Mouse (Mus musculus): Measurements from ENCODE around the gene Rbks. TPM values are rescaled to one million over a fixed set of nuclear protein-coding genes. Genes with fewer than 3 reads are reported as not detected.

The Rbks gene
- polyA plus RNA-seq, 1 experiment from 2014 or later = 2.9 TPM

DNA sequence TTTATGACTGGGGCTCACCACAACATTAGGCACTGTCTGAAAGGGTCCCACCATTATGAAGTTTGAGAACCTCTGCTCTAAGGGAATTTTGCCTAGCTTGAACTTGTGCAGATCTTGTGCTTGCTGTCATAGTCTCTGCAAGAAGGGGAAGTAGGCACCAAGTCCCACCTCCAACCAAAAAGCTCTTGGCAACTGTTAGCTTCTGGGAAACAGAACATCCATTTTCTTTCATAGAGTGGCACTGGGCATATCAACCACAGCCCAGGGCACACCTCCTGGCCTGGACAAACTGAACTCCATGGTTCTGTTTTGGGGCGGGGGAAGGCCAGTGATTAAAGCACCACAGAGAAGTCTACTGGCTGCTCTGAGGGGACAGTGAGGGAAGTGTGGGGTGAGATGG is 86.2 kb downstream of the Rbks start:
- WGBS = 82% methylated on average over 1 of the region's 1 CpGs
- H3K27me3 ChIP-seq = no peaks in the 10 kb centered on the region
- no peak overlapping the region for H3K9ac ChIP-seq
- ATAC-seq (ENCODE audit: insufficient number of reproducible peaks, low FRiP score, low TSS enrichment, low read depth) = no peak
- H3K4me2 ChIP-seq = no peak overlapping the region
- peaks cover 16% of the 10 kb centered on the region for H3K4me1 ChIP-seq
- no peaks in the 10 kb centered on the region for H3K9me3 ChIP-seq
- H3K27ac ChIP-seq = no peak overlapping the region
- 0 out of 2 replicates have a peak, but pooled peaks cover 4% of the 10 kb centered on the region for H3K36me3 ChIP-seq
- no peak overlapping the region for H3K4me3 ChIP-seq

- no peaks in the 10 kb centered on the region for H3K9me3 ChIP-seq
- H3K27me3 ChIP-seq = no peaks in the 10 kb centered on the region
- H3K4me2 ChIP-seq = no peak overlapping the region
- no peak overlapping the region for H3K4me3 ChIP-seq
- no peak overlapping the region for H3K27ac ChIP-seq
- H3K4me1 ChIP-seq = peaks cover 21% of the 10 kb centered on the region
- no peak overlapping the region for H3K9ac ChIP-seq
- 54% methylated on average over 13 of the region's 13 CpGs for WGBS
- H3K36me3 ChIP-seq = no peaks in the 10 kb centered on the region
- no peak for ATAC-seq (ENCODE audit: insufficient number of reproducible peaks, low FRiP score, low TSS enrichment, low read depth)
Observed at GRCm38 (mm10) chr5:31610376-31611086, 86.9 kb downstream of the Rbks start.

GRCm38 (mm10) chr5:31606151-31606550 is 91.3 kb downstream of the Rbks start:
- H3K4me1 ChIP-seq = peaks cover 16% of the 10 kb centered on the region; the same call in 1 of the 2 replicates
- H3K9me3 ChIP-seq = no peaks in the 10 kb centered on the region
- no peak overlapping the region for H3K4me3 ChIP-seq
- H3K9ac ChIP-seq = no peak overlapping the region
- no peak overlapping the region for H3K4me2 ChIP-seq
- 17% methylated on average over 3 of the region's 3 CpGs for WGBS
- H3K36me3 ChIP-seq = no peaks in the 10 kb centered on the region
- H3K27me3 ChIP-seq = no peaks in the 10 kb centered on the region
- peak overlapping the region; percentile 57; the same call in 1 of the 2 replicates for H3K27ac ChIP-seq
- ATAC-seq (ENCODE audit: insufficient number of reproducible peaks, low FRiP score, low TSS enrichment, low read depth) = no peak

- 67% methylated on average over 6 of the region's 6 CpGs for WGBS
- ATAC-seq (ENCODE audit: insufficient number of reproducible peaks, low FRiP score, low TSS enrichment, low read depth) = no peak
- H3K27me3 ChIP-seq = no peaks in the 10 kb centered on the region
- peaks cover 16% of the 10 kb centered on the region; the same call in 1 of the 2 replicates for H3K4me1 ChIP-seq
- no peak overlapping the region for H3K4me3 ChIP-seq
- H3K9ac ChIP-seq = no peak overlapping the region
- H3K9me3 ChIP-seq = no peaks in the 10 kb centered on the region
- no peak overlapping the region for H3K4me2 ChIP-seq
- H3K36me3 ChIP-seq = no peaks in the 10 kb centered on the region
- no peak overlapping the region for H3K27ac ChIP-seq
Observed at GRCm38 (mm10) chr5:31603766-31604165, 93.7 kb downstream of the Rbks start.

DNA sequence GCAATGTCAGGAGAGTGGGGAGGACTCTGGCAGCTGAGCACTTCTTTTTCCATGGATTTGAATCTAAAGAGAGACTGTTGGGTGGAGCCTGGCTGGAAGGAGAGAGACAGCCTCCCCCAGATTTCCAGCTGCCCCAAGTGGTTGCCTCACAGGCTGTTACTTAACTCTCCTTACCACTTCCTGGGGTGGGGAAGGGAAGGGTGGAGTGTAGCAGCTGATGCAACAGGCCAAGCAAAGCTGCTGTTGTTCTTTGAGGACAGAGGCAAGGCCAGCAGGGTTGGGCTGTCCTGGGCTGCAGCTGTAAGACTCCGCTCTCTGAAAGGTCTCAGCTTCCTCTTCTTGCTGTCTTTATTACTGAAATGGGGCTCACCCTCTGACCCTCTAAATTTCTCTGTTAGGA is 95.0 kb downstream of the Rbks start:
- no peaks in the 10 kb centered on the region for H3K36me3 ChIP-seq
- no peak overlapping the region for H3K9ac ChIP-seq
- H3K4me1 ChIP-seq = peaks cover 16% of the 10 kb centered on the region; the same call in 1 of the 2 replicates
- H3K4me3 ChIP-seq = no peak overlapping the region
- WGBS = 67% methylated on average over 1 of the region's 1 CpGs
- 0 out of 2 replicates have a peak, but pooled peaks have one; percentile 24 for ATAC-seq (ENCODE audit: insufficient number of reproducible peaks, low FRiP score, low TSS enrichment, low read depth)
- H3K27me3 ChIP-seq = no peaks in the 10 kb centered on the region
- no peak overlapping the region for H3K4me2 ChIP-seq
- H3K9me3 ChIP-seq = no peaks in the 10 kb centered on the region
- H3K27ac ChIP-seq = peak overlapping the region; percentile 43

- WGBS = 77% methylated on average over 7 of the region's 7 CpGs
- no peak overlapping the region for H3K4me3 ChIP-seq
- no peaks in the 10 kb centered on the region for H3K36me3 ChIP-seq
- H3K27me3 ChIP-seq = no peaks in the 10 kb centered on the region
- no peak for ATAC-seq (ENCODE audit: insufficient number of reproducible peaks, low FRiP score, low TSS enrichment, low read depth)
- H3K4me2 ChIP-seq = no peak overlapping the region
- no peak overlapping the region for H3K27ac ChIP-seq
- H3K9ac ChIP-seq = no peak overlapping the region
- peaks cover 21% of the 10 kb centered on the region for H3K4me1 ChIP-seq
- no peaks in the 10 kb centered on the region for H3K9me3 ChIP-seq
Observed at GRCm38 (mm10) chr5:31601162-31601722, 96.2 kb downstream of the Rbks start.

- no peak overlapping the region for H3K4me2 ChIP-seq
- no peaks in the 10 kb centered on the region for H3K27me3 ChIP-seq
- H3K9ac ChIP-seq = no peak overlapping the region
- WGBS = 83% methylated on average over 2 of the region's 2 CpGs
- peaks cover 18% of the 10 kb centered on the region for H3K4me1 ChIP-seq
- no peak overlapping the region for H3K27ac ChIP-seq
- ATAC-seq (ENCODE audit: insufficient number of reproducible peaks, low FRiP score, low TSS enrichment, low read depth) = no peak
- H3K36me3 ChIP-seq = no peaks in the 10 kb centered on the region
- no peaks in the 10 kb centered on the region for H3K9me3 ChIP-seq
- no peak overlapping the region for H3K4me3 ChIP-seq
Observed at GRCm38 (mm10) chr5:31599161-31599560, 98.3 kb downstream of the Rbks start.

- H3K4me1 ChIP-seq = peaks cover 18% of the 10 kb centered on the region
- H3K27me3 ChIP-seq = no peaks in the 10 kb centered on the region
- H3K27ac ChIP-seq = no peak overlapping the region
- ATAC-seq (ENCODE audit: insufficient number of reproducible peaks, low FRiP score, low TSS enrichment, low read depth) = no peak
- 50% methylated on average over 4 of the region's 4 CpGs for WGBS
- no peaks in the 10 kb centered on the region for H3K9me3 ChIP-seq
- no peak overlapping the region for H3K4me3 ChIP-seq
- H3K4me2 ChIP-seq = no peak overlapping the region
- no peak overlapping the region for H3K9ac ChIP-seq
- no peaks in the 10 kb centered on the region for H3K36me3 ChIP-seq
Observed at GRCm38 (mm10) chr5:31598579-31598978, 98.8 kb downstream of the Rbks start.

DNA sequence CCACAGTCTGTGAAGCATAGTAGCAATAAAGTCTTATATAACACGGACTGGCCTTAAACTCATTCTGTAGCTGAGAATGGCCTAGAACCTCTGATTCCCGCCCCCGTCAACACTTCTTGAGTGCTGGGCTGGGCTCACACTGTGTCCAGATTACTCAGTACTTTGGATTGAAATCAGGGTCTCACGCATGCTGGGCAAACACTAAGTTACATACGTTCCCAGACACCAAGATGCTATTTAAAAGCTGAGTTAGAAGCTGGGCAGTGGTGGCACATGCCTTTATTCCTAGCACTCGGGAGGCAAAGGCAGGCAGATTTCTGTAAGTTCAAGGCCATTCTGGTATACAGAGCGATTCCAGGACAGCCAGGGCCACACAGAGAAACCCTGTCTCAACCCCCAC is 99.3 kb downstream of the Rbks start:
- ATAC-seq (ENCODE audit: insufficient number of reproducible peaks, low FRiP score, low TSS enrichment, low read depth) = no peak
- H3K9ac ChIP-seq = no peak overlapping the region
- H3K27ac ChIP-seq = no peak overlapping the region
- H3K36me3 ChIP-seq = no peaks in the 10 kb centered on the region
- H3K4me3 ChIP-seq = no peak overlapping the region
- no peak overlapping the region for H3K4me2 ChIP-seq
- H3K9me3 ChIP-seq = no peaks in the 10 kb centered on the region
- peaks cover 18% of the 10 kb centered on the region for H3K4me1 ChIP-seq
- H3K27me3 ChIP-seq = no peaks in the 10 kb centered on the region
- 82% methylated on average over 7 of the region's 7 CpGs for WGBS

GRCm38 (mm10) chr5:31597430-31597944 is 99.9 kb downstream of the Rbks start:
- WGBS = 66% methylated on average over 6 of the region's 6 CpGs
- no peak for ATAC-seq (ENCODE audit: insufficient number of reproducible peaks, low FRiP score, low TSS enrichment, low read depth)
- Histone ChIP-seq H3K4me2 (no peak overlapping the region), H3K9me3 (no peaks in the 10 kb centered on the region), H3K4me3 (no peak overlapping the region), H3K27ac (no peak overlapping the region), H3K27me3 (no peaks in the 10 kb centered on the region), H3K36me3 (no peaks in the 10 kb centered on the region), H3K4me1 (peaks cover 18% of the 10 kb centered on the region), H3K9ac (no peak overlapping the region)

- Histone ChIP-seq H3K36me3 (no peaks in the 10 kb centered on the region), H3K4me2 (peak within 1 kb of the TSS; percentile 54), H3K27me3 (no peaks in the 10 kb centered on the region), H3K9ac (peak within 1 kb of the TSS; percentile 17; the same call in 1 of the 2 replicates), H3K27ac (peak within 1 kb of the TSS; percentile 40; the same call in 1 of the 2 replicates), H3K4me3 (peak within 1 kb of the TSS; percentile 33), H3K9me3 (no peaks in the 10 kb centered on the region), H3K4me1 (peaks cover 12% of the 10 kb centered on the region)
- 6% methylated on average over 26 of the region's 26 CpGs for WGBS
- no peak for ATAC-seq (ENCODE audit: insufficient number of reproducible peaks, low FRiP score, low TSS enrichment, low read depth)
Observed at GRCm38 (mm10) chr5:31596481-31597429, 100.7 kb downstream of the Rbks start, which contains the start of gene Mrpl33. Gene Mrpl33 (plus strand): TSS chr5:31596935.
